Mouse (Mus musculus): ENCODE results near the gene Zbtb8a. TPM values are rescaled to one million over a fixed set of nuclear protein-coding genes. Genes with fewer than 3 reads are reported as not detected.
"Not testable (repeated sequence)": the region's sequence is repeated elsewhere in the genome, so short reads cannot be mapped to it uniquely, and the experiment has no call there.

Gene Zbtb8a
- total RNA-seq (2017), result 8.1 and 12.2 TPM in 2 replicates

DNA sequence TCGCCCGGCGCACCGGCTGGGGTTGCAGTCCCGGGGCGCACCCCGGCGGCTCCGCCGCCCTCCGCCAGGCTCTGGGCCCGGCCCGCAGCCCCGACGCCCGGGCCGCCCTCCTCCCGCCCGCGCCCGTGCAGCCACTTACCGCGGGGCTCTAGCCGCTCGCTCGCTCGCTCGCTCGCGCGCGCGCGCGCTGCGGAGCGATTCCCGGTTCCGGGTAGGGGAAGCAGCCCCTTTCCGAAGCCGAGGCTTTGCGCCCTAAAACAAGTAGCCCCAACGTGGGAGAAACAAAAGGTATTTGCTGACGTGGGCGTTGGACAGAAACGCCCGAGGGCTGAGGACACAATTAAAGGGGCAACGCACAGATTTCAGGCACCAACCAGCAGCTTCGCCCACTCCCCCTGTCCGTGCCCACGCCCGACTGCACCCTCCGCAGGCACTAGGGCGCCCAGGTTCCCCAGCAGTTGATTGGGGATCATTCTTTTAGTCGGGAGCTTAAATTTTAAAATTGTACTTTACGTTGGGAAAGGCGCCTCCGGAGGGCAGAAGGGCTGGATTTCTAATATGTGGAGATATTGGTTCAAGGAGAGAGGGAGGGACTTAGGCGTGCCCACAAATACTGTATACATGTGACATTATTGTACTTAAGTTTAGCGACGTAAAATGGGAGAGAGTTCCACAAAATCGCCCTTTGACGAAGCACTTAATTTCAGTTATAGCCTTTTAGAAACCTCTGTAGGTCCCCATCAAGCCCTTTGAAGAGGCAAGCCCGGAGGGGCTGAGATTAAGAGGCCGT lies at the start of gene Zbtb8a:
Gene Zbtb8a, minus strand, starts transcription at position 516 of the 790 bp plus-strand sequence.
- ATAC-seq (replicated peaks in 1 of 2; ENCODE audit: insufficient read depth in 1 of 2, low FRiP score in 2 of 2, low TSS enrichment in 1 of 2, low read depth in 1 of 2, poor library complexity in 2 of 2, severe bottlenecking in 2 of 2), result peak in 1 of 2 experiments; percentile 40; a peak in 1 of 4 replicates

DNA sequence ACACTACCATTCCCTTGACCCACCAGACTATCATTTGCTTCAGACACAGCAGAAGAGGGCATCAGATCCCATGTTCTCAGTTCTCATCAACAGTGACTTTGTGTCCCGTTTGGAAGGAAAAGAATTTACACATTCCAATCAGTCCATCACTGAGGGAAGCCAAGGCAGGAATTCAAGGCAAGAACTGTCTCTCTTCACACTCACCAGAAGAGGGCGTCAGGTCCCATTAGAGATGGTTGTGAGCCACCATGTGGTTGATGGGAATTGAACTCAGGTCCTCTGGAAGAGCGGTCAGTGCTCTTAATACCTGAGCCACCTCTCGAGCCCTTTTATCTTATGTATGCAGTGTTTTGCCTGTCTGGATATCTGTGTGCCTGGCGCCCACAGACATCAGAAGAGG lies 40.4 kb upstream of the Zbtb8a start:
- ATAC-seq (replicated peaks in 1 of 2; ENCODE audit: insufficient read depth in 1 of 2, low FRiP score in 2 of 2, low TSS enrichment in 1 of 2, low read depth in 1 of 2, poor library complexity in 2 of 2, severe bottlenecking in 2 of 2), result no peak

DNA sequence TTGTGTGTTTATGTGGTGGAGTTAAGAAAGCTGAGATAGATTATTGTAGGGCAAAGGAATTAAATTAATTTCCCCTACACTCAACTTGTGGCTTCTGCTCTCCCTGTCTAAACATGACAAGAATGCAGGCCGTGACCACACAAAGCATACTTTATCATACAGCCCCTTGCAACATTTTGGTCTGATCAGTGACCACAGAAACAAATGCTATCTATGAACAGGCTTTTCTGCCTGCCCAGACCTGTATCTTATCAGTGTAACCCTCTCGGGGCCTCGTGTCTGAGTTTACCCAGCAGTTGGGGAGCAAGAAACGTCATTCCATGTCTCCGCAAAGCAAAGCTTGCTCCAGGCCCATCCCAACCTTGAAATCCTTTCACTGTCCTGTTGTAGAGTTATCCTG lies 38.6 kb upstream of the Zbtb8a start:
- ATAC-seq (replicated peaks in 1 of 2; ENCODE audit: insufficient read depth in 1 of 2, low FRiP score in 2 of 2, low TSS enrichment in 1 of 2, low read depth in 1 of 2, poor library complexity in 2 of 2, severe bottlenecking in 2 of 2), result 0 out of 4 replicates have a peak, but pooled peaks of 1 of the 2 experiments have one; percentile 29

DNA sequence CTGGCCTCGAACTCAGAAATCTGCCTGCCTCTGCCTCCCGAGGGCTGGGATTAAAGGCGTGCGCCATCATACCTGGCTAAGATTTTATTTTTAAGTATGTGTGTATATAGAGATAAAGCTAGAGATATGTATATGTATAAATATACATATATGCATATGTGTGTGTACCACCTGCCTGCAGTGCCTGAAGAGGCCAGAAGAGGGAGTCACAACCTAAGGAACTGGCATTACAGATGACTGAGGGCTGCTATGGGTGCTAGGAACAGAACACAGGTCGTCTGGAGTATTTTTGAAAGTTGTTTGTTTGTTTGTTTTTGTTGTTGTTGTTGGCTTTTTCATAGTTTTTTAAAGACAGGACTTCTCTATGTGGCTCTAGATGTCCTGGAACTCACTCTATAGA lies 38.0 kb upstream of the Zbtb8a start:
- ATAC-seq (replicated peaks in 1 of 2; ENCODE audit: insufficient read depth in 1 of 2, low FRiP score in 2 of 2, low TSS enrichment in 1 of 2, low read depth in 1 of 2, poor library complexity in 2 of 2, severe bottlenecking in 2 of 2), result no peak

DNA sequence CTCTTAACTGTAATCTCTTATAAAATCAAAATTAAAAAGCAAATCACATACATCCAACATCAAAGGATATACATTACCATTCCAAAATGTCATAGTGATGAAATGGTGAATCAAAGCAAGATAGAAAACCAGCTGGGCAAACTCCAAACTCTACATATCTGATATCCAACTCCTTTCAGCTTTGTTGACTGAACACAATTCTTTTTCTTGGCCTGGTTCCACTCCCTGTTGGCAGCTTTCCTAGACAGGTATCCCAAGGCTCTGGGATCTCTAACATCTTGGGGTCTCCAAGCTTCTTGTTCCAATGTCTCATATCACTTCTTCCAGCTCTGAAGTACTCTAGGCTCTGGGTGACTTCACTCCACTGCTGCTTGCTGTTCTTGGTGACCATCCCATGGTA lies 33.1 kb upstream of the Zbtb8a start:
- no peak for ATAC-seq (replicated peaks in 1 of 2; ENCODE audit: insufficient read depth in 1 of 2, low FRiP score in 2 of 2, low TSS enrichment in 1 of 2, low read depth in 1 of 2, poor library complexity in 2 of 2, severe bottlenecking in 2 of 2)

DNA sequence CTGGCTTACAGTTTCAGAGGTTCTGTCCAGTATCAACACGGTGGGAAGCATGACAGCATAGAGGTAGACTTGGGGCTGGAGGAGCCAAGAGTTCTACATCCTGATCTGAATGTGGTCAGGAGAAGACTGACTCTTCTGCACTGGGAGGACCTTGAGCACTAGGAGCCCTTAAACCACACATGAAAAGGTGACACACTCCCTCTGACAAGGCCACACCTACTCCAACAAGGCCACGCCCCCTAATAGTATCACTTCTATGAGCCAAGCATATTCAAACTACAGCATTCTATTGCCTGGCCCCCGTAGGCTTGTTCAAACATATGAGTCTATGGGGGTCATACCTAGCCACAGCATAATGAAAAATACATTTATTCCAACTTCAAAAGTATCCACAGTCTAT lies 32.6 kb upstream of the Zbtb8a start:
- ATAC-seq (replicated peaks in 1 of 2; ENCODE audit: insufficient read depth in 1 of 2, low FRiP score in 2 of 2, low TSS enrichment in 1 of 2, low read depth in 1 of 2, poor library complexity in 2 of 2, severe bottlenecking in 2 of 2), result not testable (repeated sequence)

DNA sequence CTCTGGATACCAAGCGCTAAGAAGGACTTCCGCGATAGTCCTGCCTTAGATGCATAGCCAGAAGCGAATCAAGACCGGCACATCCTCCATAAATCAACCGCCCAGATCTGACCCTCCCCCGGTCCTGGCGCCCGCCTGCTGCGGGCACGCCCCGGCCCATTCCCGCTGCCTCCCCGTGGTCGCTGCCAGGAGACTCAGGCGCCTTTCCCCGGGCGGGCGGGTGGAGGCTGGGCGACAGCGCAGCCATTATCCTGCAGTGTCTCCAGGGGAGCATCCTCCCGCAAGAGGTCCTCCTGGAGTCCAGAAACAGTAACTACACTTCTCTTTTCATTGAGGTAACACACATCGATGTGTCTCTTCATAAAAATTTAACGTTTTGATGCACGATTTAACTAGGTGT lies 28.5 kb upstream of the Zbtb8a start:
- peak; percentile 83 to 93 for ATAC-seq (replicated peaks in 1 of 2; ENCODE audit: insufficient read depth in 1 of 2, low FRiP score in 2 of 2, low TSS enrichment in 1 of 2, low read depth in 1 of 2, poor library complexity in 2 of 2, severe bottlenecking in 2 of 2)

DNA sequence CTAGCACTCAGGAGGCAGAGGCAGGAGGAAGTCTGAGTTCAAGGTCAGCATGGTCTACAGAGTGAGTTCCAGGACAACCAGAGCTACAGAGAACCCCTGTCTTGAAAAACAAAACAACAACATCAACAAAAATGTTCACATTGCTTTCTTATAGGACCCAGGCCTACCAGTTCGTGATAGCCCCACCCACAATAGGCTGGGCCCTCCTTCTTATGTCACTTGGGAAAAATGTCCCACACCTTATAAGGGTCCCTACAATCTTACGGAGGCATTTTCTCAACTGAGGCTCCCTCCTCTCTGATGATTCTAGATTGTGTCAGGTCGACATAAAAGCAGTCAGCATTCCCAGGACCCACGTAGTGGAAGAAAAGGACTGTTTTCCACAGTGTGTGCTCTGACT lies 21.9 kb upstream of the Zbtb8a start:
- ATAC-seq (replicated peaks in 1 of 2; ENCODE audit: insufficient read depth in 1 of 2, low FRiP score in 2 of 2, low TSS enrichment in 1 of 2, low read depth in 1 of 2, poor library complexity in 2 of 2, severe bottlenecking in 2 of 2), result no peak

DNA sequence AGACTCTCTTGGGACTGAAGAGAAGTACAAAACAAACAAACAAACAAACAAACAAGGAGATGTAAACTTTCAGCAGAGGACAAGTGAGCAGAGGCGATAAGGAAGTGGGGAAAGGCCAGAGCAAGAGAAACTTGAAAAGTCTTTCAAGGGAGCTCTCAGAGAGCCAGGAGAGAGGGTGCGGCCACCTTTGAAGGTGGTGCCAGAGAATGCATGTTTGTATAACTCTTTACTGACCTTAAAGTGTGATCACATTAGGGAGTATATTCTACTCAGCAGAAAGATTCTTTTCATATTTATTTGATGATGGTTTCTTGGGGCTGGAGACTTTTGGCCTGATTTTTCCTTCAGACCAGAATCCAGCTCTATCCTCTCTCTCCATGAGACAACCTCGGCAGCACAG lies 19.0 kb upstream of the Zbtb8a start:
- no peak for ATAC-seq (replicated peaks in 1 of 2; ENCODE audit: insufficient read depth in 1 of 2, low FRiP score in 2 of 2, low TSS enrichment in 1 of 2, low read depth in 1 of 2, poor library complexity in 2 of 2, severe bottlenecking in 2 of 2)

DNA sequence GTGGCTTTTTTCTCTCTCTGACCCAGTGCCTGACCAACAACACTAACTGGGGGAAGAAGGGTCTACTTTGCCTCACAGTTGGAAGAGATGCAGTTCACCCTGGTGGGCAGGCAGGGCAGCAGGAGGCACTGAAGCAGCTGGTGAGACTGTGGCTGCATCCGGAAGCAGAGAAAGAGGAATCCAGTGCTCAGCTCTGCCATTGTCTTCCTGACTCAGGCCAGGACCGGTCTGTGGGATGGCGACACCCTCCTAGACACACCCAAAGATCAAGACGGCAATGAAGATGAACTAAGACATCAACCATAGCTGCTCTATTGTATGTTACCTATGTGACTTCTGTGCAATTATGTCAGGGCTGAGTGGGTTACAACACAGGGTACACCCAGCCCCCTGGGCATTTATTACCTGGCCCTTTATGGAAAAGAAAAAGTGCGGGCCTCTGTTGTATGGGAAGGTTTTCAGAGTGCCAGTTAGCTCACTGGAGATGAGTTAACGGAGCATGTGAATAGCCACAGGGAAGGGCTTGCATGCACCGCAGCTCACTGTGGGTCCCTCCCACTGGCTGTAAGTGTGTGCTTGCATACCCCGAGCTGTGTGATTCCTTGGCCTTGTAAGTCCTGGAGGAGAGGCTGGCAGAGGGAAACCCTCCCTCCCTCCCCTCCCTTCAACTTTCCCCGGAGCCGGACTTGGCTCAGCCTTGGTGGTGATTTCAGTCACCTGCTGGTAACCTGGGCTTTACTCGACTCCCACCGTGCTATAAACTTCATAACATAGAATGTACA lies 16.4 kb upstream of the Zbtb8a start:
- ATAC-seq (replicated peaks in 1 of 2; ENCODE audit: insufficient read depth in 1 of 2, low FRiP score in 2 of 2, low TSS enrichment in 1 of 2, low read depth in 1 of 2, poor library complexity in 2 of 2, severe bottlenecking in 2 of 2), result peak; percentile 49 to 60; a peak in 3 of 4 replicates

DNA sequence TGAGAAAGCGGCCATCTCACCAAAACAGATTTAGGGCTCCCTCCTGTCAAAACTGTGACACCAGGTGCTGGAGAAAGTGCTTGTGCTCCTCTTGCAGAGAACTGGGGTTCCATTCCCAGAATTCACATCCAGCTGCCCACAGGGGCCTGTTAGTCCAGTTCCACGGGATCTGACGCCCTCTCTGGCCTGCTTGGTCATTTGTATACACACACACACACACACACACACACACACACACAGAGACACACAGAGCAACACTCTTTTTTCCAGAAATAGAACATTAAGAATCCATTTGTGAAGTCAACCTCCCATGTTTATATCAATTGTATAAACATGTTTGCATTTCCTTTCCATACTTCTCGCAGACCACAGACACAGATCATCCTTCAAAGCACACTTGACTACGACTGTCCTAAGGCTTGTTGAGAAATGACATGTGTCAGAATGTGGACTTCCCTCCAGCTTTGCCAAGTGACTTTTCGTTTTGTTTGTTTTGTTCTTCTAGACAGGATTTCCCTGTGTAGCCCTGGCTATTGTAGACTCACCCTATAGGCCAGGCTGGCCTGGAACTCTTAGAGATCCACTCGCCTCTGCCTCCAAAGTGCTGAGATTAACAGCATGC lies 13.1 kb upstream of the Zbtb8a start:
- no peak for ATAC-seq (replicated peaks in 1 of 2; ENCODE audit: insufficient read depth in 1 of 2, low FRiP score in 2 of 2, low TSS enrichment in 1 of 2, low read depth in 1 of 2, poor library complexity in 2 of 2, severe bottlenecking in 2 of 2)

DNA sequence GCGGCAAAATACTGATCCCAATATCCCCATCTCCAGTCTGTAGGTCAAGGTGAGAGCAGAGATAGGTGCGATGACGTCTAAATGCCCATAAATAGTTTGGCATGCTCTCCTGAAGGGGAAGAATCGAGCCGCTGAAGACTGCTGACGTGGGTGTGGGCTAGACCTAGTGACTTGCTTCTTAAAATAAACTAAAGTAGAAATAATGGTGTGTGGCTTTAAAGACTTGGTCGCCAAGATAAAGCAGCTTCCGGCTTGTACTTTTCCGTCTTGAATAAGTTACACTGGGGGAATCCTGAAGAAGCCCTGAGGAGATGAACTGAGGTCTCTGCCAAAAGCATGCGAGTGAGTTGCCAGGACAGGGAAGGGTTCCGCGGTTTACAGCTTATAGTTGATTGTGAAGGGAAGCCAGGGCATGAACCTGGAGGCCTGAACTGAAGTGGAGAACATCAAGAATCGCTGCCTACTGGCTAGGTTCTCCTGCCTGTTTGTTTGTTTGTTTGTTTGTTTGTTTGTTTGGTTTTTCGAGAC lies 12.4 kb upstream of the Zbtb8a start:
- no peak for ATAC-seq (replicated peaks in 1 of 2; ENCODE audit: insufficient read depth in 1 of 2, low FRiP score in 2 of 2, low TSS enrichment in 1 of 2, low read depth in 1 of 2, poor library complexity in 2 of 2, severe bottlenecking in 2 of 2)

DNA sequence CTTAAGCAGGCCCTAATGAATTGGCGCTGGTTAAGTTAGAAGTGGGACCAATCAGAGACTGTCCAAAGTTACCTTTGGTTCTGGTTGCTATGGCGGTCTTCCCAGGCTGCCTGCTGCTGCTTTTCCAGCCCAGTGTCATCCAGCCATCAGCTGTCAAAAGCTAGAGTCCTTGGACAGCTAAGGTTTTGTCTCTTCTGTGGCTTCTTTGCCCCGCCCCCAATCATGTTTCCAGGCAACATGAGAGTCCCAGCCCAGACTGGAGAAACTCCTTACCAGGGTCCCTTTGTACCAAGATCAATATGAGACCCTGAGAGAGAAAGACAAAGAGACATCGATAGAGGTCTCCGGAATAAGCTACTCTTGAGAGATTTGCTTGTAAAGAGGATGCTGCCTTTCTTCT lies 10.5 kb upstream of the Zbtb8a start:
- no peak for ATAC-seq (replicated peaks in 1 of 2; ENCODE audit: insufficient read depth in 1 of 2, low FRiP score in 2 of 2, low TSS enrichment in 1 of 2, low read depth in 1 of 2, poor library complexity in 2 of 2, severe bottlenecking in 2 of 2)

DNA sequence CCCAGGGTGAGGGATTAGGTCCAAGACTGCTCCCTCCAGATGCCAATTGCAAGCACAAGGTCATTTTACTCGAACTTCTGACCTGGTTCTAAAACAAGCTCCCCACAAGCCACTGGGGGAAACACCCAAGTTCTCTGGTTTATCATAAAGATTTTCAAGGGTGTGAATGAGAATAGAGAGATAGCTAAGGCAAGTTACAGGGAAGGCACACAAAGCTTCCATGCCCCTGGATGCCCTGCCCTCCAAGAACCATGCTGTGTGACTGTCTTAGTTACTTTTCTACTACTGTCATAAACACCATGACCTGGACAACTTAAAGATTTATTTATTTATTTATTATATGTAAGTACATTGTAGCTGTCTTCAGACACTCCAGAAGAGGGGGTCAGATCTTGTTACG lies 9.1 kb upstream of the Zbtb8a start:
- ATAC-seq (replicated peaks in 1 of 2; ENCODE audit: insufficient read depth in 1 of 2, low FRiP score in 2 of 2, low TSS enrichment in 1 of 2, low read depth in 1 of 2, poor library complexity in 2 of 2, severe bottlenecking in 2 of 2), result no peak

DNA sequence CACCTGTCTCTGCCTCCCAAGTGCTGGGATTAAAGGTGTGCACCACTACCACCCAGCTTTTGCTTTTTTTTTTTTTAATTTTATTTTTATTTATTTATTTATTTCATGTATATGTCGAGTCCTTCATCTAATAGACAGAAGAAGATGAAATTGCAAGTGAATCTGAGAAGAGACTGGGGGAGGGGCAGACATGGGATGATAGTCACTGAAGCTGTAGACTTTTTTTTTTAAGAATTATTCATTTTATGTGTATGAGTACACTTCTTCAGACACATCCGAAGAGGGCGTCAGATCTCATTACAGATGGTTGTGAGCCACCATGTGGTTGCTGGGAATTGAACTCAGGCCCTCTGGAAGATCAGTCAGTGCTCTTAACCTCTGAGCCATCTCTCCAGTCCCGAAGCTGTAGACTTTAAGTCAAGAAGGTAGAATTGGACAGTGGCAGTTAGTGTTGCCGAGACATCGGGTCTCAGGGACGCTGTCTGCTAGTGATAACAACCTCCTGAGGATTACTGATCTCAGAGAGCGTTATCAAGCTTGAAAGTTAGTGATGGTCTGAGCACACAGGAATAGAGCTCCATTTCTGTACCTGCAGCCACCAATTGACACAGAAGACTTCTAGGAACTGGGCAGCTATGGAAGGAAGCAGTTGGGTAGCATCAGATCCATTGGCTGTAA lies 8.5 kb upstream of the Zbtb8a start:
- no peak for ATAC-seq (replicated peaks in 1 of 2; ENCODE audit: insufficient read depth in 1 of 2, low FRiP score in 2 of 2, low TSS enrichment in 1 of 2, low read depth in 1 of 2, poor library complexity in 2 of 2, severe bottlenecking in 2 of 2)

DNA sequence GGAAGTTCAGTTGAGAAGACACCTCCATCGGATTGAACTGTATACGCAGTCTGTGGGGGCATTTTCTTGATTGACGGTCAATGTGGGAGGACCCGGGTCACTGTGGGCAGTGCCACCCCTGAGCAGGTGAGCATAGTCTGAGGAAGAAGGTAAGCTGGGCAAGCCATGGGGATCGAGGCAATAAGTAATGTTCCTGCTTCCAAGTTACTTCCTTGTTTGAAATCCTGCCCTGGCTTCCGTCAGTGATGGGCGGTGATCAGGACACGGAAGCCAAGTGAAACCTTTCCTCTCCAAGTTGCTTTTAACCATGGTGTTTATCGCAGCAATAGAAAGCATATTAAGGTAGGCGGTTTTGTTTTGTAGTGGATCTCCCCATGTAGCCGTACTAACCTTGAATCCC lies 7.8 kb upstream of the Zbtb8a start:
- no peak for ATAC-seq (replicated peaks in 1 of 2; ENCODE audit: insufficient read depth in 1 of 2, low FRiP score in 2 of 2, low TSS enrichment in 1 of 2, low read depth in 1 of 2, poor library complexity in 2 of 2, severe bottlenecking in 2 of 2)

DNA sequence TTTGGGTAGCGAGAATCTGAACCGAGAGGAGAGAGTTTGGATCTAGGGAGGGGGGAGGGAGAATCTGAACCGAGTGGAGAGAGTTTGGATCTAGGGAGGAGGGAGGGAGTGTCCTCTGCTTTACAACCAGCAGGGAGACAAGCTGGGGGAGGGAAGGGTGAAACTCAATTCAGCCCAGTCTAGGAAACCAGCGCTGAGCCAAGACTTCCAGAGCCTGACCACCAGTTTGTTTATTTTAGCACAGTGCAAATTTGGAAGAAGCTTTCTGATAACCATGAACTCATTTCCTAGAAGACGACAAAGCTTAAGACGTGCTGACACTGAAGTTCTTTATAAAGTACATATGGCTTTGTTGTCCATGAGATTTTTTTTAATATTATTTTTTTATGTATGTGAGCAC lies 6.5 kb upstream of the Zbtb8a start:
- no peak for ATAC-seq (replicated peaks in 1 of 2; ENCODE audit: insufficient read depth in 1 of 2, low FRiP score in 2 of 2, low TSS enrichment in 1 of 2, low read depth in 1 of 2, poor library complexity in 2 of 2, severe bottlenecking in 2 of 2)

Measured in hematopoietic stem cell, adult 5-6 weeks (primary cell).